Mouse (Mus musculus) CH12.LX (cell line): ENCODE measurements around the gene Spred1.

Experiments
- CHD2 ChIP-seq: IDR thresholded peaks from 2 replicates; pipeline ENCODE4 v1.6.1; 2011; ENCODE audit warnings: low read length, improper control_type of control experiment
- EP300 ChIP-seq: IDR thresholded peaks from 2 replicates; pipeline ENCODE4 v1.6.1; 2011; ENCODE audit warnings: low read length, improper control_type of control experiment
- ZNF384 ChIP-seq: IDR thresholded peaks from 2 replicates; pipeline ENCODE4 v1.6.1; 2012; ENCODE audit warnings: low read depth, low read length, improper control_type of control experiment, inconsistent platforms

GRCm38 (mm10) chr2:117121212-117121983, at the start of gene Spred1:
- no peak for TF ChIP-seq ZNF384
- no peak for TF ChIP-seq EP300
- TF ChIP-seq CHD2 = no peak
